Mouse (Mus musculus): Measurements from ENCODE around the gene Btla. TPM values are rescaled to one million over a fixed set of nuclear protein-coding genes. Genes with fewer than 3 reads are reported as not detected.

Btla gene
- polyA plus RNA-seq, 1 experiment = 0.80 TPM

GRCm38 (mm10) chr16:45256895-45257294, 32.8 kb downstream of the Btla start:
- peak in 1 of 2 experiments; percentile 15 for DNase-seq (ENCODE audit: extremely low spot score in 1 of 2, low spot score in 1 of 2)

- DNase-seq (ENCODE audit: extremely low spot score in 1 of 2, low spot score in 1 of 2) = no peak
These were observed 33.5 kb downstream of the Btla start for GRCm38 (mm10) chr16:45257567-45257966.

GRCm38 (mm10) chr16:45259663-45260062, 35.5 kb downstream of the Btla start:
- DNase-seq (ENCODE audit: extremely low spot score in 1 of 2, low spot score in 1 of 2) = no peak

- no peak for DNase-seq (ENCODE audit: extremely low spot score in 1 of 2, low spot score in 1 of 2)
These were observed 37.2 kb downstream of the Btla start for GRCm38 (mm10) chr16:45261321-45261720.

GRCm38 (mm10) chr16:45262051-45262450, 37.9 kb downstream of the Btla start:
- no peak for DNase-seq (ENCODE audit: extremely low spot score in 1 of 2, low spot score in 1 of 2)

- DNase-seq (ENCODE audit: extremely low spot score in 1 of 2, low spot score in 1 of 2) = no peak
These were observed 45.8 kb downstream of the Btla start for GRCm38 (mm10) chr16:45269886-45270285.

- no peak for DNase-seq (ENCODE audit: extremely low spot score in 1 of 2, low spot score in 1 of 2)
These were observed 59.0 kb downstream of the Btla start for GRCm38 (mm10) chr16:45283093-45283492.

- DNase-seq (ENCODE audit: extremely low spot score in 1 of 2, low spot score in 1 of 2) = no peak
These were observed 73.7 kb downstream of the Btla start for GRCm38 (mm10) chr16:45297806-45298205.

Other genes starting within 250 kb of the Btla start
- 7.6 and 10.3 TPM in 2 replicates for gene Ccdc80, start 130.9 kb upstream of the Btla start, polyA plus RNA-seq (2012; rRNA removed)
- 24.5 and 28.2 TPM in 2 replicates for gene Slc35a5, start 65.6 kb upstream of the Btla start, polyA plus RNA-seq (2012; rRNA removed)
- gene Atg3, start 65.5 kb upstream of the Btla start, polyA plus RNA-seq (2012; rRNA removed) = 34.4 and 39.3 TPM in 2 replicates
- 95.4 and 112 TPM in 2 replicates for gene Cd200, start 184.7 kb downstream of the Btla start, polyA plus RNA-seq (2012; rRNA removed)

All from frontal cortex, adult 2 months (tissue).